Mouse (Mus musculus) cerebellum, adult 9-10 months (tissue): ENCODE measurements around the gene Rbfox1.

Experiments
- DNase-seq: peaks from one replicate; pipeline ENCODE4 v3.0.0; 2022

The Rbfox1 gene

DNA sequence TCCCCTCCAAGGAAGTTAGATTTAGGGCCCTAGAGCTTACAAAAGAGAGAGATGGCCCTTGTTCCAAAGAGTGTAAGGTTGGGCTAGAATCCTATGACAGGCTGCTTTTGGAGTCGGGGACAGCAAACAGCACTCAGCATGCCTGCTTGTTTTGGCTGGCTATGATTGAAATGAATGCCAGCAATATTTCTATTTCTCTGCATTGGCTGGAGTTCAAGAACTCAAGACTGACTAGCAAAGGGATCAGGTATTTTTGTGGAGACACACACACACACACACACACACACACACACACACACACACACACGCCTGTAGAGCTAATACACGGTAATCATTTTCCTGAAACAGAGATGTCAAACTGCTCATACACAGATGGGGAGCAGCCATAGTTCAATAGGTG is 1566.0 kb downstream of the Rbfox1 start:
- DNase-seq, result peak; percentile 77

DNA sequence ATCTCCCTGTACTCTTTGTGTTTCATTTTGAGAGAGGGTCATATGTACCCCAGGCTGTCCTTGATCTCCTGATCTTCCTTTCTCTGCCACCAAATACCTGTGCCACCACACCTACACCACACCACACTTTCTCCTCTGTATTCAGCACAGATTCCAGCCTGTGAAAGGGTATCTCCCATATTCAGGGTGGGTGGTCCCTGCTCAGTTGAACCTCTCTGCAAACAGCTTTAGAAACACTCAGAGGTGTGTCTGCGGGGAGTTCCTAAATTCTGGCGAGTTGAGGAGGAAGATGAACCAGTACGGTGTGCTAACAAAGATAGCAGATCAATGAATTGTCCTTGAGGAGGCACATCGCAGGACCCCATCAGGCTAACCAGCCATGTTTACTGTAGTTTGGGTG is 1572.4 kb downstream of the Rbfox1 start:
- no peak for DNase-seq
